Mouse (Mus musculus) hindbrain, postnatal 0 days (tissue): ENCODE measurements around the gene Arhgap35. TPM values are rescaled to one million over a fixed set of nuclear protein-coding genes. Genes with fewer than 3 reads are reported as not detected.

ENCODE experiments used
- ATAC-seq: fragments of 200-750 bp; cut with Nextera tagmentation; 2 replicates; pipeline ENCODE4 v1.8.0; 2017; ENCODE audit warnings: mild to moderate bottlenecking, moderate TSS enrichment, moderate library complexity
- DNase-seq: peaks from one replicate; pipeline ENCODE4 v3.0.0-alpha.2; 2015; ENCODE audit warnings: low spot score
- H3K27ac ChIP-seq: fragments of 300-500 bp; sonication (generic); 2 replicates; pipeline ENCODE4 v1.5.1; 2014; ENCODE audit warnings: mild to moderate bottlenecking
- H3K27me3 ChIP-seq: fragments of 300-500 bp; sonication (generic); 2 replicates; pipeline ENCODE4 v1.6.1; 2014; ENCODE audit warnings: low read length, mixed read lengths; ENCODE audit not compliant: insufficient read depth
- H3K36me3 ChIP-seq: fragments of 300-500 bp; sonication (generic); 2 replicates; pipeline ENCODE4 v1.6.1; 2014; ENCODE audit warnings: low read length, mixed read lengths; ENCODE audit not compliant: insufficient read depth
- H3K4me1 ChIP-seq: fragments of 300-500 bp; sonication (generic); 2 replicates; pipeline ENCODE4 v1.6.1; 2014; ENCODE audit warnings: antibody characterized with exemption, low read length, mixed read lengths; ENCODE audit not compliant: insufficient read depth
- H3K4me2 ChIP-seq: fragments of 300-500 bp; sonication (generic); 2 replicates; pipeline ENCODE4 v1.6.1; 2014; ENCODE audit warnings: low read depth, mild to moderate bottlenecking, low read length, moderate library complexity, mixed read lengths
- H3K4me3 ChIP-seq: fragments of 300-500 bp; sonication (generic); 2 replicates; pipeline ENCODE4 v1.5.1; 2014; ENCODE audit warnings: low read length
- H3K9ac ChIP-seq: fragments of 300-500 bp; sonication (generic); replicated peaks from 2 replicates; pipeline ENCODE4 v1.6.1; 2014; ENCODE audit warnings: mild to moderate bottlenecking, low read length, moderate library complexity, mixed read lengths
- H3K9me3 ChIP-seq: fragments of 300-500 bp; sonication (generic); 2 replicates; pipeline ENCODE4 v1.6.1; 2016; ENCODE audit warnings: low read length, mixed read lengths
- CTCF ChIP-seq: IDR thresholded peaks from 2 replicates; pipeline ENCODE4 v1.5.1; 2016; ENCODE audit warnings: antibody characterized with exemption, control low read depth, low read depth
- WGBS: fragments of 180-500 bp; shearing (Covaris S2); extraction: QIAGEN DNeasy Blood & Tissue Kit; methylation state at CpG from one replicate; pipeline ENCODE4 v1.1.7; 2014; 5-methylcytosine and 5-hydroxymethylcytosine counted together
- polyA plus RNA-seq: library from polyadenylated mRNA; unstranded; fragments of >200 nt; fragmentation: Nextera tagmentation; extraction: Ambion mirVana; gene quantifications from 2 replicates; pipeline ENCODE4 v1.2.1, GENCODE M21; 2015
- total RNA-seq: library from RNA; depleted of rRNA; stranded (reverse); fragments of >200 nt; gene quantifications from 2 replicates; pipeline ENCODE4 v1.2.3, GENCODE M21; 2014

Gene Arhgap35
- total and polyA plus RNA-seq, 2 experiments from 2014 or later = 24.8 to 131 TPM

- Histone ChIP-seq H3K9me3 (no peaks in the 10 kb centered on the region), H3K27me3 (peaks cover 47% of the 10 kb centered on the region), H3K4me3 (peak overlapping the region; percentile 21), H3K36me3 (no peaks in the 10 kb centered on the region), H3K4me1 (peaks cover 4% of the 10 kb centered on the region; the same call in 1 of the 2 replicates), H3K27ac (no peak overlapping the region), H3K9ac (no peak overlapping the region), H3K4me2 (peak overlapping the region; percentile 38)
- no peak for ATAC-seq
- no peak for TF ChIP-seq CTCF
- WGBS = 6% methylated on average over 32 of the region's 33 CpGs
- DNase-seq = no peak
These were observed 140.3 kb downstream of the Arhgap35 start for GRCm38 (mm10) chr7:16474445-16474844.

GRCm38 (mm10) chr7:16473847-16474246 lies 140.9 kb downstream of the Arhgap35 start:
- WGBS = 62% methylated on average over 8 of the region's 8 CpGs
- Histone ChIP-seq H3K4me3 (no peak overlapping the region), H3K4me1 (peaks cover 4% of the 10 kb centered on the region; the same call in 1 of the 2 replicates), H3K9ac (no peak overlapping the region), H3K27ac (no peak overlapping the region), H3K36me3 (no peaks in the 10 kb centered on the region), H3K27me3 (peaks cover 48% of the 10 kb centered on the region), H3K9me3 (no peaks in the 10 kb centered on the region), H3K4me2 (no peak overlapping the region)
- ATAC-seq (no peak), DNase-seq (no peak)
- TF ChIP-seq CTCF = no peak

- DNase-seq (peak; percentile 33), ATAC-seq (no peak)
- Histone ChIP-seq H3K9ac (no peak overlapping the region), H3K27ac (no peak overlapping the region), H3K4me2 (no peak overlapping the region), H3K9me3 (no peaks in the 10 kb centered on the region), H3K27me3 (peaks cover 44% of the 10 kb centered on the region), H3K4me1 (peaks cover 4% of the 10 kb centered on the region; the same call in 1 of the 2 replicates), H3K36me3 (no peaks in the 10 kb centered on the region), H3K4me3 (no peak overlapping the region)
- TF ChIP-seq CTCF = no peak
- 6% methylated on average over 17 of the region's 17 CpGs for WGBS
These were observed 142.6 kb downstream of the Arhgap35 start for GRCm38 (mm10) chr7:16472116-16472709.

- ATAC-seq = no peak
- H3K4me1 ChIP-seq = peaks cover 4% of the 10 kb centered on the region; the same call in 1 of the 2 replicates
- 40% methylated on average over 9 of the region's 9 CpGs for WGBS
- TF ChIP-seq CTCF = peak; percentile 51
- DNase-seq = peak; percentile 53
- H3K27ac ChIP-seq = no peak overlapping the region
- no peak overlapping the region for H3K4me3 ChIP-seq
- H3K36me3 ChIP-seq = no peaks in the 10 kb centered on the region
- H3K27me3 ChIP-seq = peaks cover 37% of the 10 kb centered on the region
- H3K9ac ChIP-seq = no peak overlapping the region
- no peak overlapping the region for H3K4me2 ChIP-seq
- no peaks in the 10 kb centered on the region for H3K9me3 ChIP-seq
These were observed 143.2 kb downstream of the Arhgap35 start for GRCm38 (mm10) chr7:16471549-16471948.

GRCm38 (mm10) chr7:16468115-16468514 lies 146.7 kb downstream of the Arhgap35 start:
- no peak overlapping the region for H3K4me2 ChIP-seq
- 20% methylated on average over 5 of the region's 5 CpGs for WGBS
- peaks cover 6% of the 10 kb centered on the region; the same call in 1 of the 2 replicates for H3K27me3 ChIP-seq
- no peak overlapping the region for H3K4me3 ChIP-seq
- no peaks in the 10 kb centered on the region for H3K9me3 ChIP-seq
- no peak for TF ChIP-seq CTCF
- no peak for ATAC-seq
- no peaks in the 10 kb centered on the region for H3K36me3 ChIP-seq
- H3K9ac ChIP-seq = no peak overlapping the region
- no peaks in the 10 kb centered on the region for H3K4me1 ChIP-seq
- H3K27ac ChIP-seq = no peak overlapping the region
- DNase-seq = no peak

GRCm38 (mm10) chr7:16466565-16466964 lies 148.2 kb downstream of the Arhgap35 start:
- no peaks in the 10 kb centered on the region for H3K9me3 ChIP-seq
- H3K9ac ChIP-seq = no peak overlapping the region

GRCm38 (mm10) chr7:16465568-16465967 lies 149.2 kb downstream of the Arhgap35 start:
- Histone ChIP-seq H3K4me1 (no peaks in the 10 kb centered on the region; the same call in 1 of the 2 replicates), H3K9me3 (no peaks in the 10 kb centered on the region), H3K9ac (no peak overlapping the region), H3K27me3 (0 out of 2 replicates have a peak, but pooled peaks cover 3% of the 10 kb centered on the region), H3K27ac (no peak overlapping the region), H3K4me3 (no peak overlapping the region), H3K36me3 (no peaks in the 10 kb centered on the region), H3K4me2 (no peak overlapping the region)
- WGBS = 93% methylated on average over 5 of the region's 5 CpGs
- no peak for TF ChIP-seq CTCF
- no peak for DNase-seq
- ATAC-seq = 0 out of 2 replicates have a peak, but pooled peaks have one; percentile 6

More at GRCm38 (mm10) chr7:16466565-16466964, 148.2 kb downstream of the Arhgap35 start:
- WGBS = 70% methylated on average over 4 of the region's 4 CpGs
- H3K4me3 ChIP-seq = no peak overlapping the region
- DNase-seq (peak; percentile 33), ATAC-seq (no peak)
- H3K27ac ChIP-seq = no peak overlapping the region
- no peaks in the 10 kb centered on the region for H3K4me1 ChIP-seq
- peak; percentile 55 for TF ChIP-seq CTCF
- 0 out of 2 replicates have a peak, but pooled peaks cover 3% of the 10 kb centered on the region for H3K27me3 ChIP-seq
- H3K36me3 ChIP-seq = no peaks in the 10 kb centered on the region
- H3K4me2 ChIP-seq = no peak overlapping the region
